Mouse (Mus musculus): ENCODE data around the gene Rai14. TPM values are rescaled to one million over a fixed set of nuclear protein-coding genes. Genes with fewer than 3 reads are reported as not detected.
A peak's percentile ranks its signal among the peaks of the same experiment; 100 is the strongest.

Gene Rai14
- polyA plus RNA-seq, 3 experiments from 2014 or later: 0.56 to 6.8 (median 1.9) TPM

DNA sequence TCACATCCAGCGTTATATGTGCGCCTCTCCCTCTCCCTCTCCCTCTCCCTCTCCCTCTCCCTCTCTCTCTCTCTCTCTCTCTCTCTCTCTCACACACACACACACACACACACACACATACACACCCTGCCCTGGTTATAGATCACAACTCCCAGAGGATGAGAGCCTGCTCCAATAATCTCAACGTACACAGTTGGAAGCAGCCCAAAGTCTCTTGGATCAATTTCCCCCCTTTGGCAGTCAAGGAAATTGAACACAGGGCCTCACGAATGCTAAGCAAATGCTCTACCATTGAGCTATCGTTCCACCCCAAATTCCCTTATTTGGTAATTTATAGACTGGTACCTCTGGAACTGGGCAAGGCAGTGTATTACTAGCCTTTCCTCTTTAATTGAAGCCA lies 25.7 kb downstream of the Rai14 start:
- no peak for ATAC-seq

GRCm38 (mm10) chr15:10687365-10687764 lies 27.1 kb downstream of the Rai14 start:
- no peak for ATAC-seq

GRCm38 (mm10) chr15:10685692-10686430 lies 28.6 kb downstream of the Rai14 start:
- no peak for ATAC-seq

DNA sequence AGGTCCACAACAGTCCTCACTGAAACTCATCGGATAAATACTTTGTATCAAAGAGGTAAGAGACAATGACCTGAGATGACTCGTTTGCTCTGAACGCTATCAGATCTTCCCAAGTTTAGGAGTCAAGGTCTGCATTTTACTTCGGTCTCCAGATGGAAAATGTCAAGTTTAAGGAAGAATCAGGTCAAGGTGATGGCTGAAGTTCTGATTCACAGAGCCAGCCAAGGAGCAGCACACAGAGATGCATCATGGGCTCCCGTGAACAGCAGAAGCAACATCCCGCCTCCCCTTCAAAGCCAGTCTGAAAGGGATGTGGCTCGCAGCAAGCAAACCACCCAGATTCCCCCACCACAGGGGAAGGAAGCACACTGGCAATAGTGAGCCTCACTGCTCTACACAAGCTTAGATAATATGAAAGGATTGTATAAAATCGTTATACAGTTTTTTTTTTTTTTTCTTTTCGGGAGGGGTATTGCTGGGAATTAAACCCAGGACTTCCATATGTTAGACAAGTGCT lies 30.7 kb downstream of the Rai14 start:
- ATAC-seq: no peak

DNA sequence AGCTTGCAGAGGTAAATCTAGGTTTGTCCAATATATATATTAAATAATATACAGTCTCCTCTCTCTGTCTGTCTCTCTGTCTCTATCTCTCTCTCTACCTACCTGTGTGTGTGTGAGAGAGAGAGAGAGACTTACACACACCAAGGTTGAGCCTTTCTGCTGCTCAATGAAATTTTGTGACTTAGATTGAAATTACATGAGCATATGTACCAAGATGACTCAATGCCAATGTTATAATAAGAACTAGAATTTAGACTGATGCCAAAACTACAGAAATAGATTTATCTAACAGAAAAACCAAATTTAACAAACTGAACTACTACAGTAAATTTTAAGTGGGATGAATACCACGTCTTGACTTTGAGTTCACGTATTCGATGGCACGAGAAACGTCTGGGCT lies 33.9 kb downstream of the Rai14 start:
- no peak for ATAC-seq

GRCm38 (mm10) chr15:10679571-10679970 lies 34.9 kb downstream of the Rai14 start:
- ATAC-seq: no peak

- ATAC-seq: no peak
These were observed 38.6 kb downstream of the Rai14 start for GRCm38 (mm10) chr15:10675801-10676200.

- ATAC-seq: no peak
These were observed 41.5 kb downstream of the Rai14 start for GRCm38 (mm10) chr15:10672880-10673279.

DNA sequence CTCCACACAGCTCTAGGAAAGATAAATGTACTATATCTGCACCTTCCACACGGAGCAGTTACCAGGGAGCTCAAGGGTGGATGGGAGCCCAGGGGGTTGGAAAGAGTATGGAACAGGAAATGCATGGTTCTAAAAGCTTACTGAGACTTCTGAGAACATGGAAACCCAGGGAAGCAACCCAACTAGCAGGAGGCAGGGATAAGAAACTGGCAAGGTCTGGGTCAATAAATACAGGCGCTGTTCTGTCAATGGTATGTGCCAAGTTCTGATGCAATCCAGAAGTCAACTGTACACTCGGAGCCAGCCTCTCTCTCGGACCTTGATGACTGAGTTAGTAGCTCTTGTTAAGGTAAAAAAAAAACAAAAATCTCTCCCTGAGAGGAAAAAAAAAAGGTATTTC lies 42.6 kb downstream of the Rai14 start:
- ATAC-seq: no peak

DNA sequence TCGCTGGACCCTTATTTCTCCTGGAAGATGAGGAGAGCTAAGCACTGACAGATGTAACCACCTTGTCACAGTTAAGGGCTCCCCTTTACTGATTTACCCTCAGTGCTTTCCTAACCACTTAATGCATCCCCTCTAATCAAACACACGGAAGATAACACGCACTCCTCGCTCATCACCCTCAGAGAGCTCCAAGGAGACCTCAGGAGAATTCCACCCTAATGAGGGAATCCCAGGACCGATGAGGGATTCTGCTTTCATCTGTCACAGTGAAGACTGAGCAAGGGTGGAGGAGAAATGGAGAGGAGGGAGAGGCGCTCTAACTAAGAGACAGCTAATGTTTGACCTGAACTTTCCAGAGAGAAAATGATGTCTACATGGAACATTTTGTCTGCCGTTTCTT lies 44.3 kb downstream of the Rai14 start:
- ATAC-seq: no peak

DNA sequence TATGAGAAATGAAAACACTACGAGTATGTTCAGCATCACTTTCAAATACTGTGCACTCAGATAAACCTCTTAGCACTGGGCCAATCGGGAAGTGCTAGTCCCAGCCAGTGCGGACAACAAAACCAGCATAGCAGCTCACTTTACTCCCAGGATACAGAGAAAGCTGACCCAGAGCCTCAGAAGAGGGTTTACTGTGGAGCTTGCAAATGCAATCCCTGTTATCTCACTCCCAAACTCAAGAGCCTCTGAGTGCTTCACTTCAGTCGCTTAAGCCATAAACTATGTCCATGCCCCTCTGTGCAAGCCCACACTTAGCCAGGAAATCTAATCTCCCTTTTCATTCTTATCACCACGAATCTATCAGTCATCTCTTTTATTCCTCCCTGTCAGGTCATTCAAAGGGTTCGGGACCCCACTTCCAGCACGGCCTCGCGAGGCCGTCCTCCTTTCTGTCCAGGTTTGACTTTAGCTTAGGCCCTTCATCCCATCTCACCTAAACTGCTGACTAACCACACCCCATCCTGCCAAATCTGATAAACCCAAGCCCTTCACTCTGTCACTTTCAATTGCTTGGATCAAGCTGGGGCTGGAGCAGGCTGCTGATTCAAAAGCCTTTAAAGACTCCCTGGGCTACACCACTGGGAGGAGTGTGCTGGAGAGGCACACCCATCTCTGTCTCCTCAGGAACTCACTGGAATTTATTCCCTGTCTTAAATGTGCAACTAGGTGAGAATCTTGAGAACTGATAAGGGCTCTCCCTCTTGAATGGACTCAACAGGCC lies 46.1 kb downstream of the Rai14 start:
- ATAC-seq: no peak

DNA sequence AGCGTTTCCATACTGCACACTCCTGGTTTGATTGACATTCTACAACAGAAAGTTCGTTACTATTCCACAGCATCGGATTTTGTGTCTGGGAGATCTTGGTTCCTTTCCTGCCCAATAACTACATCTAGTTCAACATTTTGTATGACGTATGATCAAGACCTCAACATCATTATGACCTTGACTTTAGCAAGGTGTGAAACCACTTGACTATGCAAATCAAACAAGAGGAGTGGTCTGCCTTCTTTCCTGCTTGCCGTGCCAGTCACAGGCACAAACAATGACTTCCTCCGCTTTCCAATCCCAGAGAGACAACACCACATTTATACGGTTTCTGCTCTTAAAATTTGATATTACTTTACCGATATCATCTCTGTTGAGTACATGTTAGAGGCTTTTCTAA lies 48.6 kb downstream of the Rai14 start:
- ATAC-seq: no peak

DNA sequence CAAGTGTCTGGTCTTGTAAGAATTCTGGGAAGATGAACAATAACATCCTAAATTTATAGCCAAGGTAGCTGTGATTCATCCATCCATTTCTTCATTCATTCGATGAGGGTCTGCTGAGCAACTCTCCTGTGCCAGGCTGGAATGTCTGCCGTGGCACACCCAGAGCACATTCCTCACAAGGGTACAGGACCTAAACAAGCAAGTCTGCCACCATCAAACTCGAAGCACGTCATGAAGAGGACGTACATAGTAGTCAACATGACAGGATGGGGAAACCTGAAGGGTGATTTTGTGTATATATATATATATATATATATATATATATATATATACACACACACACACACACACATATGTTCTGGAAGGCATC lies 49.9 kb downstream of the Rai14 start:
- no peak for ATAC-seq

- no peak for ATAC-seq
These were observed 50.5 kb downstream of the Rai14 start for GRCm38 (mm10) chr15:10663793-10664528.

GRCm38 (mm10) chr15:10661961-10662606 lies 52.3 kb downstream of the Rai14 start:
- ATAC-seq: peak; percentile 25

- ATAC-seq: no peak
These were observed 55.6 kb downstream of the Rai14 start for GRCm38 (mm10) chr15:10658803-10659202.

GRCm38 (mm10) chr15:10656146-10656545 lies 58.3 kb downstream of the Rai14 start:
- ATAC-seq: no peak

DNA sequence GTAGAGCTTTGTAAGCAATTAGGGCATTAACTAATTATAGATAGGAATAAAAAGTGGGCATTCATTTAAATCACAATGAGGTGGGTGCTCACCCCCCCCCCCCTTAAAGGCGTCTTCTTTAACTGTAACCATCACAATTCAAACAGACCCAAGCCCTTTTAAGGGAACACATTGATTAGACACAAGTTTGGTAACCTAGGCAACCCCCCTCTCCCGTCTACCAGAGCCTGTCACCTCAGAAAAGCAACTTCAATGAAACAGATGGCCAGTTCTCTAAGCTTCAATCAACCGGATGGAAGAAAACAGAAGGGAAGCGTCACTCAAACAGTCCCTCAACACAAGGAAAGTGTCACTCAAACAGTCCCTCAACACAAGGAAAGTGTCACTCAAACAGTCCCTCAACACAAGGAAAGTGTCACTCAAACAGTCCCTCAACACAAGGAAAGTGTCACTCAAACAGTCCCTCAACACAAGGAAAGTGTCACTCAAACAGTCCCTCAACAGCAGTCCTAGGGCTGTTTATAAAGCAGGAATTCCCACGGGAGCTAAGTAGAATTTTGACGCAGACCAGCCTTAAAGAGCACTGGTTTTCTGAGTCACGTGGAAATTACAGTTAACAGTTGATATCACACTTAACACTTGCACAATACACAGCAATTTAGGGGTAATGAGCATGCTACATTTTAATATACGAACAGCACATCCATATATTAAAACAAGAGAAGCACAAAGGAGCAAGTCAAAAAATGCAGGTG lies 59.1 kb downstream of the Rai14 start:
- no peak for ATAC-seq

DNA sequence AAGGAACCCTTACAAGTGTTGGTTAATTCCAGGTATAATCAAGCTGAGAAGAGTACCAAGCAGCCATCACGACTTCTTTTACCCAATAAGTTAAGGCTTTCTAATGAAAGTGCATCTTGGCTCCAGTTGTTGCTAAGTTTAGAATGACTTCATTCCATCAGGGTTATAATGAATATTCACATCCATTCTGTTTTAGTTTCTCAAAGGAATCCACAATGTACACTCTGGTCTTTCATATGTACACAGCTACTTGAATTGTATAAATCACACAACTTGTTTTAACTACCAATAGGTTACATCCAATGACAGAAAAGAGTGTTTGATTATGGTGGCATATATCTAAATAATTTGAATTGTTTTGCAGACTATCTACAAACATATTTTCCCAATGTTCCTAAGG lies 59.7 kb downstream of the Rai14 start:
- ATAC-seq: no peak

GRCm38 (mm10) chr15:10652931-10653475 lies 61.4 kb downstream of the Rai14 start:
- ATAC-seq: no peak

DNA sequence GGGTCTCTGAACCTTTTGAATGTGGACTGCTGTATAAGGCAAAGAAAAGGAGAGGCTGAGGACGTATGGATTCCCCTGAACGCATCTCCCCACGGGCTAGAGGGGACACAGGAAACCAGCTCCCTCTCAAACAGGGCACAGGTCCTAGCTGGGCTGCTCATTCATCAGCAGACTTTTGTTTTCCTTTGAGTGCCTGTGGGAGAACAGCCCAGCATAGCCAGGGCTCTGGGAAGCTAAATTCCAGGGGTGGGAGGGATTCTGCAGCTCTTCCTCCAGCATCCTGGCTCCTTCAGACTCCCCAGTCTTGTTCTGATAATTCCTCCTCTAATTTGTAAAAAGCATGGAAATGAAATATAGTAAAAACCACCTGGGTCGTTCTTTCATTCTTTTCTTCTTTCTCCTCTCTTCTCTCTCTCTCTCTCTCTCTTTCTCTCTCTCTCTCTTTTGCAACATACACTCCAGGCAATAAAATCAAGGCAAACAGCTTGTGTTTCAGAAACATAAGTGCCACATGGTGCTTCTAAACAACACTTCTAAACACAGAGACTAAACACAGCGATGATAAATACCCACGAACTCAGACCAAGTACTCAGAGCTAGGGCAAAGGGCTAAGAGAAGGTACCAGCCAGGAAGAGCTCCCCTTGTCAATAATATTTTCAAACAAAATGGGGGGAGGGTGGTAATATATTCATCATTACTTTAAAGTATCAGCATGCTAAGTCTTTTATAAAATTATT lies 65.9 kb downstream of the Rai14 start:
- no peak for ATAC-seq

Measured in inflammation-experienced regulatory T-cells, adult 6 months (primary cell).